Mouse (Mus musculus): ENCODE measurements around the gene Gm20403. TPM values are rescaled to one million over a fixed set of nuclear protein-coding genes. Genes with fewer than 3 reads are reported as not detected.
A peak's percentile ranks its signal among the peaks of the same experiment; 100 is the strongest.

Gm20403 gene
- polyA plus RNA-seq, 1 experiment from 2014 or later, result 0.36 TPM

DNA sequence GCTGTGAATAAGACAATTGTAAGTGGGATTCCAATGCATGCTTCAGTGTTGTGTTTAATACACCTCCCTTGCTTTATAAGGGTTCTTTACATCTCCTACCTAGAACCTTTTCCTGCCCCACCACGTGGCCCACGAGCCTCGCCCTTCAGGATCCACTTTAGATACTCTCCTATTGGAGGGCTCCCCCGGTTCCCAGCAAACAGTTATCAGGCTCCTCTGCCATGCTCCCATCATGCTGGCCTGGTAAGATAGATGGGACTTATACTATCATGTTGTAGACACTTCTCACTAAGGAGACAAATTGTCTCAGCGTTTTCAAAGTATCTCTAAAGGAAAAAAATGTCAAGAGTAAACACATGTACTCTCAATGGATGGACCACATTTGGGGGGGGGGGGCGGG is 5.8 kb downstream of the Gm20403 start:
- H3K9ac ChIP-seq (replicated peaks), result no peak overlapping the region
- DNase-seq, result no peak
- H3K4me1 ChIP-seq (ENCODE audit: insufficient read depth), result peaks cover 18% of the 10 kb centered on the region
- WGBS (ENCODE audit: insufficient replicate concordance), result 50% methylated on average over 6 of the region's 6 CpGs
- H3K4me2 ChIP-seq (ENCODE audit: low read depth, low read length), result no peak overlapping the region
- H3K27me3 ChIP-seq (ENCODE audit: insufficient read depth, low read length), result no peaks in the 10 kb centered on the region
- H3K27ac ChIP-seq (ENCODE audit: low read depth), result no peak overlapping the region; the same call in 1 of the 2 replicates
- H3K9me3 ChIP-seq (ENCODE audit: low read length), result no peaks in the 10 kb centered on the region
- peak; percentile 65; the same call in 1 of the 2 replicates for TF ChIP-seq EP300 (IDR thresholded peaks at IDR 0.05; ENCODE audit: low read depth)
- no peak for TF ChIP-seq CTCF (IDR thresholded peaks at IDR 0.05; ENCODE audit: low read depth)
- no peak overlapping the region for H3K4me3 ChIP-seq (ENCODE audit: low read depth, low read length)
- ATAC-seq, result no peak
- peaks cover 41% of the 10 kb centered on the region for H3K36me3 ChIP-seq (replicated peaks; ENCODE audit: insufficient read depth, low read length)

DNA sequence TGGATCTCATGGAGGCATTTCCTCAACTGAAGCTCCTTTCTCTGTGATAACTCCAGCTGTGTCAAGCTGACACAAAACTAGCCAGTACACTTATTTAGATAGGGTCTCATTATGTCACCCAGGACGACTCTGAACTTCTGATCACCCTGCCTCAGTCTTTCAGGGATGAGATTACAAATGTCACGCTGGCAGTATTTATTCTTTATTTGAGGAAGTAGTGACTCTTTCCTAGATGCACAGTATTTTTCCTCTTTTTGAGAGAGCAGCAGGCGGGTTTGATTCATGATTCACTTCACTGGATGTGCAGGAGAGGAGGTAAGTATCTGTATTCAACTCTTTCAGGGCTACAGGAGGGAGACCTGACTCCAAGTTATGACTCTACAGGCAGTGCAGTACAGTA is 17.3 kb downstream of the Gm20403 start:
- no peak for ATAC-seq
- 53% methylated on average over 3 of the region's 3 CpGs for WGBS (ENCODE audit: insufficient replicate concordance)

DNA sequence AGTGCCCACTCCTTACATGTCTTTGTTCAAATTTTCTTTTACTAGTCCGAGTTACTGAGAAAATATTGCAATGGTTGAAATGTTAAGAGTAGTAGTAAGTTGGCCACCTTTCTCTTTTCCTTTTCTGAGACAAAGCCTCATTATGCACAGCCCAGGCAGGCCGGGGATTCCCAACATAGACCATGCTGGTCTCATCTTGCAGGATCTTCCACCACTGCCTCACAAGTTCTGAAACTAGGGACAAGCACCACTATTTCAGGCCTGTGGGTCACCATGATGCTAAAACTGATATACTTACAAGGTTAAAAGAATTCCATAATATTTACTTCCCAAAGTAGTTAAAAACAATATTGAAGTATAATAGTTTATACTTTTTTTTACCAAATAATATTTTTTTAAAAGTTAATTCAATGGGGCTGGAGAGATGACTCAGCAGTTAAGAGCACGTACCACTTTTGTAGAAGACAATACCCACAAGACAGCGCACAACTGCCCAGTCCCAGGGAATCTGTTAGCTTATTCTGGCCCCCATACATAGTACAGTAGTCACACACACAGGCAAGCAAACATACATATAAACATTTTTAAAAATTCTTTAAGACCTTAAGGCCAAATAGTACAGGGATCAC is 20.7 kb downstream of the Gm20403 start:
- peaks cover 28% of the 10 kb centered on the region for H3K36me3 ChIP-seq (replicated peaks; ENCODE audit: insufficient read depth, low read length)
- no peaks in the 10 kb centered on the region for H3K27me3 ChIP-seq (ENCODE audit: insufficient read depth, low read length)
- H3K4me3 ChIP-seq (ENCODE audit: low read depth, low read length), result no peak overlapping the region
- no peak for ATAC-seq
- TF ChIP-seq CTCF (IDR thresholded peaks at IDR 0.05; ENCODE audit: low read depth), result no peak
- no peak for TF ChIP-seq EP300 (IDR thresholded peaks at IDR 0.05; ENCODE audit: low read depth)
- no peak overlapping the region for H3K4me2 ChIP-seq (ENCODE audit: low read depth, low read length)
- H3K27ac ChIP-seq (ENCODE audit: low read depth), result no peak overlapping the region
- H3K9ac ChIP-seq (replicated peaks), result no peak overlapping the region
- 91% methylated on average over 4 of the region's 4 CpGs for WGBS (ENCODE audit: insufficient replicate concordance)
- H3K9me3 ChIP-seq (ENCODE audit: low read length), result no peaks in the 10 kb centered on the region
- no peak for DNase-seq
- 0 out of 2 replicates have a peak, but pooled peaks cover 5% of the 10 kb centered on the region for H3K4me1 ChIP-seq (ENCODE audit: insufficient read depth)

More for the DNA sequence above, 17.3 kb downstream of the Gm20403 start:
- H3K4me2 ChIP-seq (ENCODE audit: low read depth, low read length), result no peak overlapping the region
- no peak for DNase-seq
- no peaks in the 10 kb centered on the region for H3K27me3 ChIP-seq (ENCODE audit: insufficient read depth, low read length)
- H3K27ac ChIP-seq (ENCODE audit: low read depth), result no peak overlapping the region
- H3K9me3 ChIP-seq (ENCODE audit: low read length), result no peaks in the 10 kb centered on the region
- H3K4me1 ChIP-seq (ENCODE audit: insufficient read depth), result 0 out of 2 replicates have a peak, but pooled peaks cover 3% of the 10 kb centered on the region
- no peak overlapping the region for H3K4me3 ChIP-seq (ENCODE audit: low read depth, low read length)
- TF ChIP-seq EP300 (IDR thresholded peaks at IDR 0.05; ENCODE audit: low read depth) (no peak), CTCF (IDR thresholded peaks at IDR 0.05; ENCODE audit: low read depth) (no peak)
- peaks cover 49% of the 10 kb centered on the region for H3K36me3 ChIP-seq (replicated peaks; ENCODE audit: insufficient read depth, low read length)
- H3K9ac ChIP-seq (replicated peaks), result no peak overlapping the region

DNA sequence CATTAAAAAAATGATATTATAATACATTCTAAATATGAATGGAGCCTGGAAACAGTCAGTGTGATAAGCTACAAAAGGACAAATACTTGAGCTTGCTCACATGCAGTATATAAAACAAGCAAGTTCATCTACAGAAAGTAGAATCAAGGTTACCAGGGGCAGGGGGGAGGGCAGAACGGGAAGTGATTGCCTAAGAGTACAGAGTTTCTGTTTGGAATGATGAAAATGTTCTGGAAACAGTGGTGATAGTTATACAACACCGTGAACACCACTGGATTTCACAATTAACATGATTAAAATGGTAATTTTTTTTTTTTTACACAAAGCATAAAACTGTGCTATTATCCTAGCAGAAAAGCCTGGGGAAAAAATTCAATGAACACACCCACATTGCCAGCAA is 26.8 kb downstream of the Gm20403 start:
- Histone ChIP-seq H3K4me3 (ENCODE audit: low read depth, low read length) (no peak overlapping the region), H3K4me2 (ENCODE audit: low read depth, low read length) (no peak overlapping the region), H3K27me3 (ENCODE audit: insufficient read depth, low read length) (no peaks in the 10 kb centered on the region), H3K9ac (replicated peaks) (no peak overlapping the region), H3K9me3 (ENCODE audit: low read length) (no peaks in the 10 kb centered on the region), H3K36me3 (replicated peaks; ENCODE audit: insufficient read depth, low read length) (peaks cover 13% of the 10 kb centered on the region), H3K27ac (ENCODE audit: low read depth) (peak overlapping the region; percentile 81), H3K4me1 (ENCODE audit: insufficient read depth) (peaks cover 16% of the 10 kb centered on the region)
- DNase-seq (peak; percentile 63), ATAC-seq (peak; percentile 89)
- TF ChIP-seq CTCF (IDR thresholded peaks at IDR 0.05; ENCODE audit: low read depth), result no peak
- peak; percentile 91 for TF ChIP-seq EP300 (IDR thresholded peaks at IDR 0.05; ENCODE audit: low read depth)
- WGBS (ENCODE audit: insufficient replicate concordance), result 31% methylated on average over 2 of the region's 2 CpGs

DNA sequence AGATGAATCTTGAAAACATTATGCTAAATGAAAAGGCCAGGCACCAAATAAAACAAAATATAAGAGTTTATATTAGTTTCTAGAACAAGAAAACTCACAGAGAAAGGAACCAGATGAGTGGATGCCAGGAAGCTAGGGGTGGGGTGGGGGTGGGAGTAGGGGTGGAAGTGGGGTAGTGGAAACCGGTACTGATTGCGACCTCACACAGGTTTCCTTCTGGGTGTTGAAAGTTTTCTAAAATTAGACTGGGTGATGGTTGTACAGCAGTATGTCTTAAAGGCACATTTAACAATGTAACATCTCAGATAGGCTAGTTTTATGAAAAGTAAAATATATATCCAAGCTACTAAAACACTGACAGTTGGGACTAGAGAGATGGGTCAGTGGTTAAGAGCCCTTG is 29.4 kb downstream of the Gm20403 start:
- no peak for TF ChIP-seq CTCF (IDR thresholded peaks at IDR 0.05; ENCODE audit: low read depth)
- Histone ChIP-seq H3K36me3 (replicated peaks; ENCODE audit: insufficient read depth, low read length) (peaks cover 20% of the 10 kb centered on the region), H3K4me3 (ENCODE audit: low read depth, low read length) (no peak overlapping the region), H3K9me3 (ENCODE audit: low read length) (no peaks in the 10 kb centered on the region), H3K9ac (replicated peaks) (no peak overlapping the region), H3K27ac (ENCODE audit: low read depth) (no peak overlapping the region), H3K27me3 (ENCODE audit: insufficient read depth, low read length) (no peaks in the 10 kb centered on the region), H3K4me2 (ENCODE audit: low read depth, low read length) (no peak overlapping the region), H3K4me1 (ENCODE audit: insufficient read depth) (peaks cover 16% of the 10 kb centered on the region)
- ATAC-seq, result no peak
- DNase-seq, result no peak
- 47% methylated on average over 2 of the region's 2 CpGs for WGBS (ENCODE audit: insufficient replicate concordance)

DNA sequence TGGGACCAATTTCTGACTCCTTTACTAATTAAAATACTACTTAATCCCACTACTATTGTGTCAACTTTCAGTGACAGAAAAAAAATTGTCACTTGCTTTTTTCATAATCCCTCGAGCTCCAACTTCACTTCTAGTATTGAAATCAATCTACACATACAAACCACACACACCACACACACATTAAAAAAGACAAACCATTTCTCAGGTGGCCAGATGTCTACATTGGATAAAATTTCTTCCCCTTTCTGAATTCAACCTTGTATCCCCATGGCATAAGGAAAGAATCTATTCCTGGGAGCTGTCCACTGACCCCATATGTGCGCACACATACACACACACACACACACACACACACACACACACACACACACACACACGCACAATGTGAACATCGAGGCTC is 29.9 kb downstream of the Gm20403 start:
- H3K27me3 ChIP-seq (ENCODE audit: insufficient read depth, low read length), result no peaks in the 10 kb centered on the region
- TF ChIP-seq EP300 (IDR thresholded peaks at IDR 0.05; ENCODE audit: low read depth) (no peak), CTCF (IDR thresholded peaks at IDR 0.05; ENCODE audit: low read depth) (no peak)
- ATAC-seq, result no peak
- H3K4me1 ChIP-seq (ENCODE audit: insufficient read depth), result peaks cover 14% of the 10 kb centered on the region
- H3K4me3 ChIP-seq (ENCODE audit: low read depth, low read length), result no peak overlapping the region
- H3K27ac ChIP-seq (ENCODE audit: low read depth), result no peak overlapping the region
- H3K9me3 ChIP-seq (ENCODE audit: low read length), result no peaks in the 10 kb centered on the region
- WGBS (ENCODE audit: insufficient replicate concordance), result 69% methylated on average over 4 of the region's 4 CpGs
- DNase-seq, result no peak
- H3K36me3 ChIP-seq (replicated peaks; ENCODE audit: insufficient read depth, low read length), result peaks cover 23% of the 10 kb centered on the region
- no peak overlapping the region for H3K4me2 ChIP-seq (ENCODE audit: low read depth, low read length)
- H3K9ac ChIP-seq (replicated peaks), result no peak overlapping the region
